Mouse (Mus musculus) heart, postnatal 36 days (tissue): ENCODE results near the gene Cnbd2. TPM values are rescaled to one million over a fixed set of nuclear protein-coding genes. Genes with fewer than 3 reads are reported as not detected.
A peak's percentile ranks its signal among the peaks of the same experiment; 100 is the strongest.

Source experiments
- DNase-seq, 2 experiments: peaks; one replicate each; pipeline ENCODE4 v3.0.0; 2021 to 2022
- intact Hi-C: fragments of 180-260 bp; cut with DNase I; formaldehyde crosslinking; loops from one replicate; pipeline ENCODE4 v1.15.1; 2025
- total RNA-seq, 2 experiments: library from RNA; stranded (reverse); gene quantifications; 2 replicates each; pipeline ENCODE4 v1.2.3; 2021

Cnbd2 gene
- 1 to 10 TPM in 1 of 2 experiments, under 1 TPM in 1; 0.98 to 1.1 TPM for total RNA-seq

DNA sequence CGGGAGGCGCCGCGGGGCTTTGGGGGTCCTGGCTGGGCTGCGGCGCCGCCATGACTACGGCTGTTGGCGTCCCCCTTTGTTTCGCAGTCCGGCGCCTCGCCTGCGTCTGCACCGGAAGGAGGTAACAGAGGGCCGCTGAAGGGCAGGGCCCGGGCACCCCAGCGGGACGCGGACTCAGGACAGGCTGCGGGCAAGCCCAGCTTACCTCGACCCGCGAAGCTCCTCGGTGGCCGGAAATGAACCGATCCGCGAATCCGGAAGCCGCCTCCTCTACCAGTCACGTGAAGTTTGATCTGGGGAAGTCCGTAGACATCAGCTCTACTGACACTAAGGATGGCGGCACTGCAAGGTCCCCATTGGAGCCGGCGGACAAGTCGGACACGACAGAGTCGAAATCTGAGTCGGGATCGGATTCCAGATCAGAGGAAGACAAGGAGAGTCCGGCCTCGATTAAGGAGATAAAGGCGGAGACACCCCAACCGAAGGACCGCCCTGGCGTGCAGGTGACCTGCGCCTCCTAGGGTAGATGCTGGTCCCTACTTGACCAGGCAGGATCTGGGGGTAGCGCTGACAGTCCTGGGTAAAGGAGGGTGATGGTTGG is at the start of gene Cnbd2, which contains the start of gene Scand1:
Gene Cnbd2 (plus strand): TSS at position 3 of the 601 bp plus-strand sequence.
Gene Scand1 (minus strand): TSS at position 408 of the 601 bp plus-strand sequence.
- intact Hi-C loops, result no loop called here
- peak; percentile 83 to 86 for DNase-seq

DNA sequence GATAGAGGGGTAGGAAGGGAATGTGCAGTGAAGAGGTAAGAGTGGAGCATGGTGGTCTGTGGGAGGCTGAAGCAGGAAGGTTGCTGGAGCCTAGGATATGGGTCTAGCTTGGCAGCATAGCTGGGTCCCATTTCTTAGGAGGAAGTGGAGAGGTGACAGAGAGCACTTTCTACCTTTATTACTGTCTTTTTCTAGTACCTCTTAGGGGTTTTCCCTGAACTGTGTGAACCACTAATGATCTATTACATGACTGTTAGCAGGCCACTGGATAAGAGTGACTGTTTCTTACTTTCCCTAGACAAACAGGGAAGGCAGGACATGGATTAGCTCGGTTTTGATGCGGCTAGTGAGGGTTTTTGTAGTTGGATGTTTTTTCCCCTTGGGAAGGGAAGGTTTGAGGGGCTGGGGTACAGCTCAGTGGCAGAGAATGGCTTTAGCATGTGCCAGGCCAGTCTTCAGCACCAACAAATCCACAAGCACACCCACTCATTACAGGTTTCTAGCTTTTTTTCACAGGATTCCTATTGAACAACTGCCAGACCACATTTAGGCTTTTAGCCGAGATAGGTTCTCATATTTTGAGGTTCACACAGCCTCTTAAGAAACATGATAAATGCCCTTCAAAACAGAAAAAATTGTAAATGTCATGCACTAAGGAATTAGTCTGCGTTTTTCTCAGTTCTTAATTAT is 48.8 kb upstream of the Cnbd2 start:
- DNase-seq, result no peak
- intact Hi-C loops, result no loop called here

DNA sequence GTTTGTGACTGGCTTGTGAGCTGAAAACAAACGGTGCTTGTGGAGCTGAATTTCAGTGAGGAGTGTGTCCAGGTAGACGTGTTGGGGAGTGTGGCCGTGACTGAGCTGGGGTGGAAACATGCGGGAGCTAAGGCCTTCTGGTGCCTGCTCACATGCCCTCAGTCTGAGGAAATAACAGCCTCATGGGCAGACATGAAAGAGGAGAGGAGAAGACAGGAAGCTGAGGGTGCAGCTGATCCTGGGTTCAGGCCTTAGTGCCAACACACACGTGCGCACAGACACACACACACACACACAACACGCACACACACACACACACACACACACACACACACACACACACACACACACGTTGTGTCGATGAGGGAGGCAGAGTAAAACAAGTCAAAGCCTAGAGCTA is 44.5 kb upstream of the Cnbd2 start:
- DNase-seq, result no peak
- intact Hi-C loops, result no loop called here

- intact Hi-C loops, result no loop called here
- no peak for DNase-seq
Measured at GRCm38 (mm10) chr2:156272553-156272952, 39.5 kb upstream of the Cnbd2 start.

- intact Hi-C loops, result loop anchor here (2.0 kb wide), 2 partner anchors 98 to 316 kb away; partner anchors contain the start of gene Rbm39
- peak; percentile 78 to 82 for DNase-seq
Measured at GRCm38 (mm10) chr2:156278226-156279017, 33.7 kb upstream of the Cnbd2 start.

DNA sequence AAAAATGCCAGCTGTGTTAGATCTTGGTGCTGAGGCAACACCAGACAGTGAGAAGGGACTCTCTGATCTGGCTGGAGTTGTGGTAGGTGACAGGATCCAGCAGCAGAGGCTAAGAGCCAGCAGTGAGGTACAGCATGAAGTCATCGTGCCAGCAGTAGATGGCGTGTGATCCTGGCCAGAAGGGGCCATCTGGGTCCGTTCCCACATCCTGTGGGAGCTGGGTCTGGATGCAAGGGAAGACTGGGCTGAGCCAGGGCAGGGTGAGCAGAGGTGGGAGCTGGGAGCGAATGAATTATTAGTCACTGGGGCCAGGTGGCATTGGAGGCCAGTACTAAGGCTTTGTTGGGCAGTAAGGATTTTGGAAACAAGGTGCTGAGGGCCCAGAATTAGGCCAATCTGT is 30.9 kb upstream of the Cnbd2 start:
- intact Hi-C loops, result loop anchor here (10.0 kb wide), 1 partner anchor 436 kb away; no protein-coding TSS in a partner anchor
- no peak for DNase-seq

GRCm38 (mm10) chr2:156285161-156285560 is 26.9 kb upstream of the Cnbd2 start:
- intact Hi-C loops, result loop anchor here (10.0 kb wide), 1 partner anchor 440 kb away; no protein-coding TSS in a partner anchor
- DNase-seq, result no peak

DNA sequence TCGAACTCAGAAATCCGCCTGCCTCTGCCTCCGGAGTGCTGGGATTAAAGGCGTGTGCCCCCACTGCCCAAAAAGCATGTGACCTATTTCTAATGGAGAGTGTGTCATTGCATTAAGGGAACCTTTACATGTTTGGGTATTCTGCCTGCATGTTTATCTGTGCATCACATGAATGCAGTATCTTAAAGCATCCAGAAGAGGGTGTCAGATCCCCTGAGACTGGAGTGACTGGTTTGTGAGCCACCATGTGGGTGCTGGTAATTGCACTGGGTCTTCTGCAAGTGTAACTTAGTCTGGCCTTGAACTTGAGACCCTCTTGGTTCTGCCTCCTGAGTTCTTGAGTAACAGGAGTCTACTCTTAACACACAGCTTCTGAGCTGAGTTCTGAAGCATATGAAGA is 25.4 kb upstream of the Cnbd2 start:
- intact Hi-C loops, result loop anchor here (10.0 kb wide), 1 partner anchor 442 kb away; no protein-coding TSS in a partner anchor
- no peak for DNase-seq

- intact Hi-C loops, result loop anchor here (10.0 kb wide), 1 partner anchor 443 kb away; no protein-coding TSS in a partner anchor
Measured at GRCm38 (mm10) chr2:156288222-156288621, 23.9 kb upstream of the Cnbd2 start.

GRCm38 (mm10) chr2:156289552-156290160 is 22.4 kb upstream of the Cnbd2 start:
- intact Hi-C loops, result loop anchor here (10.0 kb wide), 1 partner anchor 445 kb away; no protein-coding TSS in a partner anchor
- no peak for DNase-seq

More at GRCm38 (mm10) chr2:156288222-156288621, 23.9 kb upstream of the Cnbd2 start:
- no peak for DNase-seq

- no peak for DNase-seq
- intact Hi-C loops, result no loop called here
Measured at GRCm38 (mm10) chr2:156291998-156292397, 20.1 kb upstream of the Cnbd2 start.

DNA sequence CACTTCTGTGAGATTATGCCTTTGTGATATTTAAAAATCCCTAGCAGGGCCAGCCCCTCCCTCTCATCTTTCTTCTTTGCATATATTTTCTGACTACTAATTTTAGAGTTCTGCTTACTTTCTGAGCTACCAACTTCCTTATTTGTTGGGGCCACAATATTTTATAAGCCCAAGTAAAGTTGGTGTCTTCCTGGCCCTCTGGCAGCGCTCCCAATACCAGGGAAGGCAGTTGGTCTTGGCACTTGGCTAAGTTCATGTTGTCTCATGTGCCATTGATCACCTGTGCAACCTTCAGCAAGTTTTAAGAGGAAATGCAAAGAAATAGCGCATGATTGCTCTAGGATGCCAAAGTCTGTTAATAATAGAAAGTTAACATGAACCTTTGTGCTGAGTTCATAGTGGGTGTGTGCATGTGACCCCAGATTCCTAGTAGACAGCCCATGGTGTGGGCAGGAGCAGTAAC is 16.5 kb upstream of the Cnbd2 start:
- no peak for DNase-seq
- intact Hi-C loops, result no loop called here

GRCm38 (mm10) chr2:156296190-156296589 is 15.9 kb upstream of the Cnbd2 start:
- DNase-seq, result no peak
- intact Hi-C loops, result no loop called here

GRCm38 (mm10) chr2:156297653-156298052 is 14.4 kb upstream of the Cnbd2 start:
- DNase-seq, result peak; percentile 39 to 44
- intact Hi-C loops, result no loop called here

- intact Hi-C loops, result no loop called here
- DNase-seq, result no peak
Measured at GRCm38 (mm10) chr2:156298458-156298857, 13.6 kb upstream of the Cnbd2 start.

DNA sequence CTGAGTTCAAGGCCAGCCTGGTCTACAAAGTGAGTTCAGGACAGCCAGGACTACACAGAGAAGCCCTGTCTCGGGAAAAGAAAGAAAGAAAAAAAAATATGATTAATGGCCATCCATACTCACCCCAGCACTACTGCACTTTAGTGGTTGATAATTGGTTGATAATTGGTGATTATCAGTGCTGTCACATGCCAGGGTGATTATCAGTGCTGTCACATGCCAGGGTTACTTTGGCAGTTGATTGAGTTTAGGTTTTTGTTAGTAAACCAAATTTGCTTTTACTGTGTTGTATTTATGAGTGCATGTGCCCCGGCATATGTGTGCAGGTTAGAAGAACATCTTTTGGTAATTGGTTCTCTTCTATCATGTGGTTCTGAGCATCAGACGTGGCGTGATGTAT is 10.0 kb upstream of the Cnbd2 start:
- intact Hi-C loops, result no loop called here
- no peak for DNase-seq

DNA sequence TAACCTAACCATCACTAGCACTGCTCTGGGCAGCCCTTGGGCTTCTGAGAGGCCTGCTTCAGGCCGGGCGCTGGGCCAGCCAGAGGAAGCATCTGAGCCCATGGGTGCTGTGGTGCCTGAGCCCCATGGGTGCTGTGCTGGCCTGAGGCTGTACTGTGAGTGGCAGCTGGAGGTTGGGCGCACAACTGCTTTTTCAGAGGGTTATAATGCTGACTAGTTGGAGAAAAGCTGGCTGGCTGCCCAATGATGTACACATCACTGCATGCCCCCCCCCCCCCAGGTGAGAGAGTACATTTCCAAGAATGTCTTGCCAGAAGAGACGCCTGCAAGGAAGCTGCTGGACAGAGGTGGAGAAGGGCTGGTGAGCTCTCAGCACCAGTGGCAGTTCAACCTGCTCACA is 7.7 kb upstream of the Cnbd2 start:
- intact Hi-C loops, result no loop called here
- DNase-seq, result no peak

- intact Hi-C loops, result no loop called here
Measured at GRCm38 (mm10) chr2:156305818-156306217, 6.3 kb upstream of the Cnbd2 start.

DNA sequence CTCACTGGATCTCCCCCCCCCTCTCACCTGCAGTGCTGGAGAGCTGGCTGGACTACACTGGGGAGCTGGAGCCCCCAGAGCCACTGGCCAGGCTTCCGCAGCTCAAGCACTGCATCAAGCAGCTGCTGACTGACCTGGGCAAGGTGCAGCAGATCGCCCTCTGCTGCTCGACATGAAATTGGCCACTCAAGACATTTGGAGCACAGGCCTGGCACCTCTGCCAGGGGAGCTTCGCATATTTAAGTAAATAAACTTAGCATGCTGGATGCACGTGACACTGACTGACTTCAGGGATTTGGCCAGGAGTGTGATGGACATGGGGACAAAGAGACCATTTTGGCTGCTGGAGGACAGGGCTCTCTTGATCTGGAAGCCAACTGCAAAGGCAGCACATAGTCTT is 4.8 kb upstream of the Cnbd2 start:
- DNase-seq, result peak in 1 of 2 experiments; percentile 10
- intact Hi-C loops, result no loop called here

More at GRCm38 (mm10) chr2:156305818-156306217, 6.3 kb upstream of the Cnbd2 start:
- DNase-seq, result no peak

DNA sequence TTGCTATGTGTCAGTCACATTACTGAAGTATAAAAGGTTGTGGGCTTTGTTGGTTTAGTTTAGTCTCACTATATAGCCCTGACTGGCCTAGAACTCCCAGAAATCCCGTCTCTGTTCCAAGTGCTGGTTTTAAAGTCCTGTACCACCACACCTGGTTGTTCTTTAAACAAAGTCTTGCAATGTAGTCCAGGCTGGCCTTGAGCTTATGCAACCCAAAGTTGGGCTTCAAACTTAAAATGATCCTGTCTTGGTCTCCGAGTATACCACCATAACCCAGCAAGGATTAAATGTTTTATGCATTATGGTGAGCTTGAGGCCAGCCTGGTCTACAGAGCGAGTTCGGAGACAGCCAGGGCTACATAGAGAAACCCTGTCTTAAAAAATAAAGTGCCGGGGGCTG is 2.2 kb upstream of the Cnbd2 start:
- DNase-seq, result no peak
- intact Hi-C loops, result loop anchor here (2.0 kb wide), 1 partner anchor 83 kb away; no protein-coding TSS in a partner anchor
